Mouse (Mus musculus): ENCODE measurements around the gene Tmem107. TPM values are rescaled to one million over a fixed set of nuclear protein-coding genes. Genes with fewer than 3 reads are reported as not detected.
"Not testable (repeated sequence)": the region's sequence is repeated elsewhere in the genome, so short reads cannot be mapped to it uniquely, and the experiment has no call there.

The Tmem107 gene
- total RNA-seq, 2 experiments from 2014 or later = 20.6 TPM

GRCm38 (mm10) chr11:69091566-69092385, 21.2 kb downstream of the Tmem107 start:
- no peak for DNase-seq (ENCODE audit: low spot score in 2 of 2)

DNA sequence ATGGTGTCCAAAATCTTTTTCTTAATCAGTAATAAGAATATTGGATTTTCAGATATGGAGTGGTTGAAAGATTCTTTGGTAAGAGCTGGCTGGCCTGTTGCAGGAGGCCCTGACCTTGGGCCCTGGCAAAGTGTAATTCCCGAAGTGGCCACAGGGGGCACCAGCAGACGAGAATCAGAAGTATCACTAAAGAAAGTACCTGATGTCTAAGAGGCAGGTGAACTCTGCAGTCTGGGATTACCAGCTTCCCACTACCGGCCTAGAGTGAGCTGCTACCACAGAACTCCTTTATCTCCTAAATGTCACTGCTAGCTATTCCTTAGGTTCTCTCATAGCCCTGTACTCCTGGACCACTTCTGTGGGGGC, 21.8 kb downstream of the Tmem107 start:
- peak; percentile 84 to 86 for DNase-seq (ENCODE audit: low spot score in 2 of 2)

- no peak for DNase-seq (ENCODE audit: low spot score in 2 of 2)
Observed at GRCm38 (mm10) chr11:69092871-69093270, 22.3 kb downstream of the Tmem107 start.

- DNase-seq (ENCODE audit: low spot score in 2 of 2) = not testable (repeated sequence)
Observed at GRCm38 (mm10) chr11:69093856-69094255, 23.2 kb downstream of the Tmem107 start.

DNA sequence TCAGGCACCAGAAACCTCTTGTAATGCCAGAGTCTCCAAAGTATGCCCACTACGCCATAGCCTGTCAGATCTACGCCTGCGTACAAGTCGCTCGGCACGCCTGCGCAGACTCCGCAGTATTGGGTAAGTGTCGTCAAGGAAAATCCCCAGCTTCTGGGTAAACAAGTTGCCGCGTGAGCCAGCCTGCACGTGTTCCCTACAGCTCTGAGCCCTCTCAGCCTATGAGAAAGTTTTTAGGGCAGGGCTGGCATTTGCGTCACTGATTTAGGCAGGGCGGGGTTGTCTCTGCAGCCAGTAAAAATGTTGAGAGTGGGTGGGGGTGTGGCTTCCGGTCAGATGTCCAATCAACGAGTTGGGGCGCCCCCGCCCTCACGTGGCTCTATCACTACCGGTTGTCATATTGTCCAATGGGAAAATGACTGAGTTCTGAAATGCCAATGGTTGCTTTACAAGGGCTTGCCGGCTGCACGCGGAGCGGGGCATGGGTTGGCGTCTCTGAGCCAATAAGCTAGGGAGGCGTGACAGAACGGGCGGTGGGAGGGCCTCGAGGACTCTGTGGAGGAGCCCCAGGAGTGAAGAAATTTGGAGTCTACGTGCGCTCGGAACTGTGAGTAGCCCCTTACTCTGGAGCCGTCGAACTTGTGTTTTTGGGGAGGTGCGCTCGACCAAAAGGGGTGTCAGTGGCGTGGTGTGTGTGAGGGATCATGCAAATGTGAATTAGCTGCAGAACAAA, 24.3 kb downstream of the Tmem107 start, which contains the start of gene Per1:
TSS of gene Per1 (plus strand) at position 521 of the 733 bp plus-strand sequence.
- peak; percentile 86 to 93 for DNase-seq (ENCODE audit: low spot score in 2 of 2)

GRCm38 (mm10) chr11:69095511-69096231, 25.1 kb downstream of the Tmem107 start:
- DNase-seq (ENCODE audit: low spot score in 2 of 2) = no peak

DNA sequence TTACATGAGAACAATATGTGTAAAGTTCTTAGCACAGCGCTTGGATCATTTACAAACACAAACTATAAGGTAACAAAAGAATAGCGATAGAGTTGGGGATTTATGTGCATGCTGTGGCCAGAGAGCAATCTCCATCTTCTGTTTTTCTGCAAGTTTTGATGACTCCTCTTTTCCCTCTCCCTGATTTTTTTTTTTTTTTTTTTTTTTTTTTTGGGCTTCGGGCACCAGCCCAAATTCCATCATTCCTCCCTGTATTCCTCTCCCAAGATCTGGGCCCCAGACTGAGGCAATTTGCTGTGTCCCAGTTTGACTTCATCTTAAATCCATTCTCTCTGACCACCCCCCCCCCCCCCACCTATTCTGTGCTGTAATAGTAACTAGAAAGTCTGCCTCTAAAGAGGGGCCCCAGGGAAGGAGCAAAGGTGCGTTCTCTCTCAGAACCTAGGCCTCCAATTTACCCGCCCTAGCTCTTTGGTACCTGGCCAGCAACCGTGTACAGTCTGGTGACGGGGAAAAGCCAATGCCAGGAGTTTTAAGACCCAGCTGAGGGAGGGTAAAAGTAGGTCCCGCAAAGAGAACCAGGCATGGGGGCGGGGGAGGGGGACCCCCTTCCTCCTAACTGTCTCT, 25.9 kb downstream of the Tmem107 start:
- no peak for DNase-seq (ENCODE audit: low spot score in 2 of 2)

GRCm38 (mm10) chr11:69096987-69097900, 26.6 kb downstream of the Tmem107 start:
- DNase-seq (ENCODE audit: low spot score in 2 of 2) = peak; percentile 95 to 96

- DNase-seq (ENCODE audit: low spot score in 2 of 2) = no peak
Observed at GRCm38 (mm10) chr11:69098039-69098761, 27.6 kb downstream of the Tmem107 start.

DNA sequence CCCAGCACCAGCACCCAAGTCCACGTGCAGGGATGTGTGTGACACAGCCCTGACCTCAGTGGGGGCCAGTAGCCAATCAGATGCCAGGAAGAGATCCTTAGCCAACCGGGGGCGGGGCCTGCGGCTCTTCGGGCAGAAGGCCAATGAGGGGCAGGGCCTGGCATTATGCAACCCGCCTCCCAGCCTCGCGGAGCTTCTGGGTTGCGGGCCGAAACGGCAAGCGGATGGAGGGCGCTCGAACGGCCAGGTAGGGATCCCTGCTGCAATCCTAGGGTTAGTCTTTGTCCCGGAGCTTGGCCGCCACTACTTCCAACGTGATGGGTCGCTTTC, 28.1 kb downstream of the Tmem107 start:
- peak; percentile 94 to 98 for DNase-seq (ENCODE audit: low spot score in 2 of 2)

DNA sequence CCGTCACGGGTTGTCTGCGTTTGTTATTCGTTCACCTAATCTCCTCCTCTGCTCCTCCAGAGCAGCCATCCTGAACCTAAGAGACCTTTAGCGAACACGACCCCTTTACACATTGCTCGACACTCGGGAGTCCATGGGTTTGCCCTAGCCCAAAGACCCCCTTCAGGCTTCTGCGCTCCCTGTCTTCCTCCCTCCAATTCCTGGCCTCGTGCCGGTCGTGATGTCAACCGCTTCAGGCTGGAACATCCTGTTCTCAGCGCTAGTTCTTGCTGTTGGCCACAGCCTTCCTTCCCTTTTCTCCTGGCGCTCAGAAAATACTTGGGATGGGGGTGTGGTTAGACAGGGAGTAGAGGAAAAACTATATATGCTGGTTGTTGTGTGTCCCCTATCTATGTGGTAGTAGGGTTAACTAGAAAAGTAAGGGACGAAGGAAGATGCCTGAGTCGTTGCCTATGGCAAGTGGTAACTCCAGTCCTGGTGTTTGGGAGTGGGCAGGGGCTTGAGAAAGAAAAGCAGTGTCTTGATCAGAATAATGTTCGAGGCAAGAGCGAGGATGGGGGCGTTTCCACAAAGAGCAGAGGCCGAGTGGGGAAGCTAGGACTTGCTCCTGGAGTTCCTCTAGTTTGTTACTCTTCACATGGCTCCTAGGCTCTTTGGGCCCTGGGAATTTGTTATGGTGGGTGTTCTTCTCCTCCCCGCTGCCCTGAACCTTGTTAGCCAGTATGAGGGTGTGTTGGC, 28.7 kb downstream of the Tmem107 start:
- peak in 1 of 2 experiments; percentile 39 for DNase-seq (ENCODE audit: low spot score in 2 of 2)

DNA sequence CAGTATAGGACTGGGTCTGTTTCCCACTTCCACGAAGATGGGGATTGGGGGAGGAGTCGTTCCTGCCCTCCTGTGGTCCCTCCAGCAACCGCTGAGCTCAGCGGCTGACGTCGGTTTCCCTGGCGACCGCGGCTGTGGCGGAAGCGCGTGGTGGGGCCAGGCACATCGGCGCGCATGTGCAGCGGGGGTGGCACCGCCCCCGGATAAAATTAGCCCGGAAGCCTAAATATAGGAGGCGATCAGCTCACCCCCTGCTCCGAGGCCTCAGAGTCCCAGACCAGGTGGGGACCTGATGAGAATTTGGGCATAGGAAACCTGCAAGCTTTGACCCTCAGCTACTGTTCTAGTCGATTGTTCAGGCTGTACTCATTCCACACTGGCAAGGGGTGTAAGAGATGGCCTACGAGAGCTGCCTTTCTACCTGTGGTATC, 29.3 kb downstream of the Tmem107 start:
- peak; percentile 83 to 85 for DNase-seq (ENCODE audit: low spot score in 2 of 2)

GRCm38 (mm10) chr11:69100639-69101360, 30.2 kb downstream of the Tmem107 start:
- peak in 1 of 2 experiments; percentile 6 for DNase-seq (ENCODE audit: low spot score in 2 of 2)

DNA sequence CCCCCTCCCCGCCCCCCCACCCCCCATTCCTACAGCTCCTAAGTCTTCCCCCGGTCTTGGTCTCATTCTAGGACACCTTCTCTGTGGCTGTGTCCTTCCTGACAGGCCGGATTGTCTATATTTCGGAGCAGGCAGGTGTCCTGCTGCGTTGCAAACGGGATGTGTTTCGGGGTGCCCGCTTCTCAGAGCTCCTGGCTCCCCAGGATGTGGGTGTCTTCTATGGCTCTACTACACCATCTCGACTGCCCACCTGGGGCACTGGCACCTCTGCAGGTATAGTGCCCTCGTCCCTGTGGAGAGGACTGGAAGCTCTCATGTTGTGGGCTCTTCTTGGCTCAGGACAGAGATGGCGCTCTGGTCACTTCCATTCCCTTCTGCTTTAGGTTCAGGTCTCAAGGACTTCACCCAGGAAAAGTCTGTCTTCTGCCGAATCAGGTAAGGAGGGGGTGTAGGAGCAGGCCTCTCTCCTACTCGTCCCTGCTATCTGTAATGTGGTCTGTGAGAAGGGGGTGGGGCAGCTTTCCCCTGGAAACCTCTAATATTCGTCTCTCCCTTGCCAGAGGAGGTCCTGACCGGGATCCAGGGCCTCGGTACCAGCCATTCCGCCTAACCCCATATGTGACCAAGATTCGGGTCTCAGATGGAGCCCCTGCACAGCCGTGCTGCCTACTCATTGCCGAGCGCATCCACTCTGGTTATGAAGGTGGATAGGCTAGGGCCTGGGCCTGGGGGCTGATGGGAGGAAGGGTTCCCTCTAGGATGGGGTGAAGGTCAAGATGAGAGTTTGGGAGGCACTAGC, 31.2 kb downstream of the Tmem107 start:
- no peak for DNase-seq (ENCODE audit: low spot score in 2 of 2)

- no peak for DNase-seq (ENCODE audit: low spot score in 2 of 2)
Observed at GRCm38 (mm10) chr11:69102403-69102725, 31.8 kb downstream of the Tmem107 start.

GRCm38 (mm10) chr11:69103121-69103520, 32.5 kb downstream of the Tmem107 start:
- no peak for DNase-seq (ENCODE audit: low spot score in 2 of 2)
